Mouse (Mus musculus) liver, embryonic 14.5 days (tissue): ENCODE measurements at regions not wholly inside any gene's neighbourhood (a gene's known extent, or its start where the extent isn't known, plus 50 kb on each side); places are given as distances from the start of the nearest gene placed in this dataset.

ENCODE experiments used
- CTCF ChIP-seq: IDR thresholded peaks from 2 replicates; pipeline ENCODE4 v1.5.1; 2016; ENCODE audit warnings: antibody characterized with exemption, low read depth, control low read depth
- EP300 ChIP-seq: IDR thresholded peaks from 2 replicates; pipeline ENCODE4 v1.6.1; 2016; ENCODE audit warnings: antibody characterized with exemption, low read depth

GRCm38 (mm10) chr2:148175251-148175927, 128.6 kb upstream of the Foxa2 start:
- TF ChIP-seq CTCF (no peak), EP300 (no peak)
